Mouse (Mus musculus): ENCODE measurements at regions not wholly inside any gene's neighbourhood (a gene's known extent, or its start where the extent isn't known, plus 50 kb on each side); places are given as distances from the start of the nearest gene placed in this dataset.

DNA sequence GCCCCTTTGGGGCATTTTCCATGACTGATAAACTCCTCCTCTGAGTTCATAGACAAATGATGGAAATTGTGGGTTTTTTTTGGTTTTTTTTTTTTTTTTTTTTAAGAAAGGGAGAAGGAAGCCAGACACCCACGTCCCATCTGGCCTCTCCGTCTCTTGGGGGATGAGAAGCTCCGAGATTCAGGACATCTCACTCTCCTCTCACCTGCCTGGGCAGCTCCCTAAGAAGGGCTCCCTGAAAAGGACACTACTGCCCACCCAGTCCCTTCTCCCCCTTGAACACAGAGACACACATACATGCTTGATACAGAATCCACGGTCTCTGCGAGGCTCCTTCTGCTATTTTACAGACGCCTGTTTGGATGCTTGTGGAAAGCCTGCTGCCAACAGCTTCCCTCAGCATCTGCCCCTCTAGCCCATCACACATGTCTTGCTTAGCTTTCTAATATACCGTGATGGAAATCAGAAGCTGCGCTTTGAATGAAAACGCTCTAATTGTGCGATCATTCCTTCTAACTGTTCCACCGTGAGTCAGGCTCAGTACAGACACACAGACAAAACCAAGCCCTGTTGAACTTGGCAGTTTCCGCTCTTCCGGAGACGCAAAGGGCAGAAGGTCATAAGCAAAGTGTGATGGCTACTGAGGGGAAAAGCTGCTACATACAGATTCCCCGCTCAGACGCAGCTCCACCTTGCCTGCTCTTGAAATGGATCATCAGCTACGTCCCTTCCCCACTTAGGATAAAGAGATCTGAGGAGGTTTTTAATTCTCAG is 77.3 kb upstream of the Pmfbp1 start:
- Histone ChIP-seq H3K27me3 (no peaks in the 10 kb centered on the region), H3K36me3 (no peaks in the 10 kb centered on the region), H3K9ac (no peak overlapping the region), H3K27ac (no peak overlapping the region), H3K4me3 (no peak overlapping the region), H3K9me3 (no peaks in the 10 kb centered on the region), H3K4me1 (peaks cover 10% of the 10 kb centered on the region; the same call in 1 of the 2 replicates), H3K4me2 (peak overlapping the region; percentile 18)
- 59% methylated on average over 17 of the region's 17 CpGs for WGBS
- ATAC-seq (ENCODE audit: insufficient number of reproducible peaks, insufficient read depth, low FRiP score, low TSS enrichment, low read depth), result no peak

DNA sequence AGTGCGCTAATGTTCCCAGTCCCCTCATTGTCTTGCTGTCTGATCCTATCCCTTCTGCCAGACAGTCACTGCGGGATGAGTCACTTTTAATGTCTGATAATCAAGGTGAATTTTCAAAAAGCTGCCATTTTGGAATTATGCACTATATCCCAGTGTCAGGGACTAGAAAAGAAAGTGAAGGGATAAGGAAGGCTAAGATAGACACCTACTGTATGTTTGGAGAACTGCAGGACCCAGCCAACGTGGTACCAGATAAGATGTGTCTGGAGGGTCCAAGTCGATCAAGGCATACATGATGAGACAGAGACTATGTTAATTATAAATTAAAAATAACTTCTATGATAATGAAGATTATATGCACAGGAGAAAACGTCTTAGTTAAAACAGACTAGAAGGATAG is 76.6 kb upstream of the Pmfbp1 start:
- Histone ChIP-seq H3K4me2 (peak overlapping the region; percentile 18; the same call in 1 of the 2 replicates), H3K27me3 (no peaks in the 10 kb centered on the region), H3K9me3 (no peaks in the 10 kb centered on the region), H3K9ac (no peak overlapping the region), H3K27ac (no peak overlapping the region), H3K36me3 (no peaks in the 10 kb centered on the region), H3K4me3 (no peak overlapping the region), H3K4me1 (peaks cover 10% of the 10 kb centered on the region; the same call in 1 of the 2 replicates)
- ATAC-seq (ENCODE audit: insufficient number of reproducible peaks, insufficient read depth, low FRiP score, low TSS enrichment, low read depth), result no peak
- WGBS, result 30% methylated on average over 5 of the region's 5 CpGs

DNA sequence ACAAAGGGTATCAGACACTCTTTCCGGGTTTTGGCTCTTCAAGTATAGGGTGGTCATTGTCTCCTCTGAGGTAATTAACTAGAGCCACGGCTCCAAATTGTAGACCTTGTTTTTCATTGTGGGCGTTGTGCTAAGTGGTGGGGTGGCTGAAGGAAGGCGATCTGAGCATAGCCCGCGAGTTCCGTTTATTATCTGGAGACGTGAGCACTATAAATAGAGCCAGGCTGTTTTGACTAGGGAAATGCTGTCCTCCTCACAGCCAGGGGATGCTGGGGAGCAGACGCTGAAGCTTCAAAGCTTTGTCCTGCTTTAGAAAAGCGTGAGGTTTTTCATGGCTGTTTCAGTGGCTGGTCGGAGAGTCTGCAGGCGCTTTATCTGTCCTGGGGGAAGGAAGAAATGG is 75.9 kb upstream of the Pmfbp1 start:
- Histone ChIP-seq H3K4me3 (no peak overlapping the region), H3K9me3 (no peaks in the 10 kb centered on the region), H3K36me3 (no peaks in the 10 kb centered on the region), H3K9ac (no peak overlapping the region), H3K27ac (no peak overlapping the region), H3K27me3 (no peaks in the 10 kb centered on the region), H3K4me1 (peaks cover 10% of the 10 kb centered on the region; the same call in 1 of the 2 replicates), H3K4me2 (no peak overlapping the region)
- 33% methylated on average over 12 of the region's 12 CpGs for WGBS
- ATAC-seq (ENCODE audit: insufficient number of reproducible peaks, insufficient read depth, low FRiP score, low TSS enrichment, low read depth), result no peak

DNA sequence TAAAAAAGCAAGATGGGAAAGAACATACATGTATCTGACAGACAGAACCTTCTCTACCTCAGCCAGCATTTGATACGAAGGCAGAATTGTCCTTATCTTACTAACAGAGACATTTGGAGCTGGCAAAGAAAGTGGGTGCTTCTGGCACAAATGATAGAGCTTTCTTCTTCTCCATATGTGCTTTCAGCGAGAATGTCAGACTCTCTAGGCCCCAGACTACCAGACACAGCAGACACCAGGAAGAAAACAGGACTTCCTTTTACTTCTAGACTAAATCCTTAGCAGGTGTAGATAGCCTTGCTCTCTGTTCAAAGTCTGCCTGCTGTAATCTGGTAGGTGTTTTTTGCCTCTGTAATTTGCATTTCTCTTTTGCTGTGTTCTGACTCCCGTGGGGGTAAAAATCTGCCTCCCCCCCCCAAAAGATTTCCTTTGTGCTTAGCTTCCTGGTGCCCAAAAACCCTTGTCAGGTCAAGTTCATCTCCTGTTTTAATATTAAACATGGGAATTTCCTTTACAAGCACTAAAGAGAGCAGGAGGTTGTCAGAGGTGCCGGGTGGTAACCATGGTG is 74.7 kb upstream of the Pmfbp1 start:
- 65% methylated on average over 4 of the region's 4 CpGs for WGBS
- H3K4me3 ChIP-seq, result no peak overlapping the region
- no peaks in the 10 kb centered on the region for H3K9me3 ChIP-seq
- H3K27me3 ChIP-seq, result no peaks in the 10 kb centered on the region
- H3K4me1 ChIP-seq, result peaks cover 10% of the 10 kb centered on the region; the same call in 1 of the 2 replicates
- no peak for ATAC-seq (ENCODE audit: insufficient number of reproducible peaks, insufficient read depth, low FRiP score, low TSS enrichment, low read depth)
- H3K36me3 ChIP-seq, result no peaks in the 10 kb centered on the region
- H3K4me2 ChIP-seq, result no peak overlapping the region
- H3K9ac ChIP-seq, result no peak overlapping the region
- H3K27ac ChIP-seq, result no peak overlapping the region

DNA sequence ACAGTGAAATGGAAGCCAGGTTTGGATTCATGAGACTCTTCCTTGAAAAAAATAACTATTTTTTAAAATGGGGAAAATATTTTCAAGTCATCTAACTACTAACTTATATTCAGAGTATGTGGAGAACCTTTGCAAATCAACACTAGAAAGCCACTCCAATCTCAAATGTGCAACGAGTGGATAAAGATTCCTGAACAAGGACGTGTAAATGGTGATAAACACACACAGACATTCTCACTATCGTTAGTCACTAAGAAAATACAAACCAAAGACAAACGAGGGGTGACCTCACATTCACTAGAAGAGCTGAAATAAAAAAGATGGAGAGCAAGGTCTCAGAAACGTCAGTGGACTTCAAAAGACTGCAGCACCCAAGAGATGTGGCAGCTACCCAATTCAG is 69.8 kb upstream of the Pmfbp1 start:
- Histone ChIP-seq H3K9me3 (no peaks in the 10 kb centered on the region), H3K36me3 (no peaks in the 10 kb centered on the region), H3K4me2 (no peak overlapping the region), H3K4me1 (no peaks in the 10 kb centered on the region), H3K4me3 (no peak overlapping the region), H3K9ac (no peak overlapping the region), H3K27ac (no peak overlapping the region), H3K27me3 (no peaks in the 10 kb centered on the region)
- WGBS, result 76% methylated on average over 5 of the region's 5 CpGs
- no peak for ATAC-seq (ENCODE audit: insufficient number of reproducible peaks, insufficient read depth, low FRiP score, low TSS enrichment, low read depth)

DNA sequence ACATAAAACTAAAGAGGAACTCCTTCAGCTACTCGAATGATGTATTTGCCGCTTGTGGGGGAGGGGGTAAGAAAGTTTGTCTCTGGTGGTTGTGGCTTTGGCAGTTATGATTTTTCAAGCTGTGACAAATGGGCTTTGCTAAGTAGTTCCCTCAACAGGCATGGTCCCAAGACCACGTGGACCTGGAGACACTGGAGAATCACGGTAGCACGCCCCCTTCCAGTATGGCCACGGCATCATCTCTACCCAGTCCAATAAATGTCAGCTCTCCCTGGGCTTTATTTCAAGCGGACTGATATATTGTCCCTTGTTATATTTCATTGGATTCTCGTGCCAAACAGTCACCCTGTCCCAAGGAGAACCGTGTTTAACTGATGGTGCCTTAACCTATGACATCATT is 65.3 kb upstream of the Pmfbp1 start:
- no peak for ATAC-seq (ENCODE audit: insufficient number of reproducible peaks, insufficient read depth, low FRiP score, low TSS enrichment, low read depth)
- WGBS, result 86% methylated on average over 9 of the region's 9 CpGs
- Histone ChIP-seq H3K4me2 (no peak overlapping the region), H3K27me3 (no peaks in the 10 kb centered on the region), H3K4me3 (no peak overlapping the region), H3K27ac (no peak overlapping the region), H3K9ac (no peak overlapping the region), H3K9me3 (no peaks in the 10 kb centered on the region), H3K4me1 (no peaks in the 10 kb centered on the region), H3K36me3 (no peaks in the 10 kb centered on the region)

DNA sequence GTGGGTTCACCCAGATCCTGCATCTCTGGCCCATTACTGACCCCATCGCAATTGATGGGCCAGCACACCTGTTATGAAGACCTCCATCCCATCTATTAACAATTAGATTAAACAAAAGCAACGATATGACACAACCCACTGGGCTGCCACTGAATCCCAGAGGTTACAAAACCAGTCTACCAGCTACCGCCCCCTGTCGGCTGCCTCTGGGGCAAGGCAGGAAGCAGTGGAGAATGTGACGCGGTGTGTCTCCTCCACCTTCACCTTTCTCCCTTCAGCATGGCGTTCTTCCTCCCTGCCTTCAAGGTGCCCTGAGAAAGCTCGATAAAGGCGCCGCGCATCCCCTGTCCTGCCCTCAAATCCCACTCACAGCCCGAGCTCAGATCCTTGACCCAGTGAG is 59.3 kb upstream of the Pmfbp1 start:
- H3K4me3 ChIP-seq, result no peak overlapping the region
- no peaks in the 10 kb centered on the region for H3K36me3 ChIP-seq
- H3K4me2 ChIP-seq, result no peak overlapping the region
- H3K27ac ChIP-seq, result no peak overlapping the region
- peaks cover 8% of the 10 kb centered on the region; the same call in 1 of the 2 replicates for H3K4me1 ChIP-seq
- no peaks in the 10 kb centered on the region; the same call in 1 of the 2 replicates for H3K9me3 ChIP-seq
- 89% methylated on average over 12 of the region's 12 CpGs for WGBS
- ATAC-seq (ENCODE audit: insufficient number of reproducible peaks, insufficient read depth, low FRiP score, low TSS enrichment, low read depth), result no peak
- no peaks in the 10 kb centered on the region for H3K27me3 ChIP-seq
- H3K9ac ChIP-seq, result no peak overlapping the region

DNA sequence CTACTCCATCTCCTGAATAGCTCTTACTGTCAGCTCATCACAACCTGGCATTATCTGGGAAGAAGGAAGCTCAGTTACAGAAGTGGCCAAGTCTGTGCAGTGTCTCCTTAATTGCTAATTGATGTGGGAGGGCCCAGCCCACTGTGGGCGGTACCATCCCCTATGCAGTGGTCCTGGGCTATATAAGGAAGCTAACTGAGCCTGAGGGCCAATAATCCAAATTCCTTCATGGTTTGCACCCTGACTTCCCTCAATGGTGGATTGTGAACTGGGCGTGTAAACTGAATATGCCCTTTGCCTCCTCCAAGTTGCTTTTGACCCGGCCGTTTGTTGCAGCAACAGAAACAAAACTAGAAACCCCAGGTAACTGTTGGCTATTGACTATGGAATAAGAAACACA is 57.8 kb upstream of the Pmfbp1 start:
- WGBS, result 91% methylated on average over 4 of the region's 4 CpGs
- H3K36me3 ChIP-seq, result no peaks in the 10 kb centered on the region
- no peak overlapping the region for H3K27ac ChIP-seq
- no peak overlapping the region for H3K9ac ChIP-seq
- H3K4me3 ChIP-seq, result no peak overlapping the region
- H3K9me3 ChIP-seq, result no peaks in the 10 kb centered on the region; the same call in 1 of the 2 replicates
- ATAC-seq (ENCODE audit: insufficient number of reproducible peaks, insufficient read depth, low FRiP score, low TSS enrichment, low read depth), result no peak
- H3K4me1 ChIP-seq, result peaks cover 8% of the 10 kb centered on the region; the same call in 1 of the 2 replicates
- no peaks in the 10 kb centered on the region for H3K27me3 ChIP-seq
- no peak overlapping the region for H3K4me2 ChIP-seq

DNA sequence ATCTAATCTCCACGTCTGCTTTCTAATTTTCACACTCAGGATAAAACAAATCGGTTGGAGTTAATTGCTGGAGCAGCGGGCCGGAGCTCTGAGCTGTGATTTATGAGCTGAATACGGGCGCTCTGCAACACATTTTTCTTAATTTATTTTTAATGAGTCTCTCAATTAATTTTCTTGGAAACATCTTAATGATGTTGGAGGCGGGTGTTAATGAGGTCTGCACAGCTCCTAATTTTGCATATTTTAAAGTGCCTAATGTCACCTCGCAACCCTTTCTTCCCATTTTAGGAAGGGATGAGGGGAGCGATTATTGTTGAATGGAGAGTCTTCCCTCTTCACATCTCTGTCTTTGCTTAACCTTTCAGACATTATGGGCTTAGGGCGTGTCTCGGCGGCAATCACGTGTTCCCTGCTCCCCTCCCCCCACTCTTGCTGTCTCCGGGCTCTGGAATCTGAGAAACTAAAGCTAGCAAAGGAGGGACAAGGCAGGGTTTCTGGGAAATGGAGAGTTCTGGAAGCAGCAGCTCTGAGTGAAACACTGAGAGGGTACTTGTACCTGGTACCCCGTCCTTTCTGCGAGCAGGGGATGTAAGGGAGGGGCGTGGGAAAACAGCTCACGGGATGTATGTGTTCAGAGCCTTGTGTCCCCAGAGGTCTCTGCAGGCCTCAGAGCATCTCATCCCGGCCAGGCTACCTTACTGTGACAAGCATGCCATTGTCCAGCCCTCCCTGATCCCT is 56.8 kb upstream of the Pmfbp1 start:
- Histone ChIP-seq H3K4me2 (peak overlapping the region; percentile 38), H3K9me3 (no peaks in the 10 kb centered on the region; the same call in 1 of the 2 replicates), H3K27ac (no peak overlapping the region), H3K27me3 (no peaks in the 10 kb centered on the region), H3K36me3 (no peaks in the 10 kb centered on the region), H3K4me1 (peaks cover 8% of the 10 kb centered on the region; the same call in 1 of the 2 replicates), H3K9ac (0 out of 2 replicates have a peak overlapping the region, but pooled peaks have one; percentile 6), H3K4me3 (no peak overlapping the region)
- ATAC-seq (ENCODE audit: insufficient number of reproducible peaks, insufficient read depth, low FRiP score, low TSS enrichment, low read depth), result no peak
- 48% methylated on average over 19 of the region's 19 CpGs for WGBS

DNA sequence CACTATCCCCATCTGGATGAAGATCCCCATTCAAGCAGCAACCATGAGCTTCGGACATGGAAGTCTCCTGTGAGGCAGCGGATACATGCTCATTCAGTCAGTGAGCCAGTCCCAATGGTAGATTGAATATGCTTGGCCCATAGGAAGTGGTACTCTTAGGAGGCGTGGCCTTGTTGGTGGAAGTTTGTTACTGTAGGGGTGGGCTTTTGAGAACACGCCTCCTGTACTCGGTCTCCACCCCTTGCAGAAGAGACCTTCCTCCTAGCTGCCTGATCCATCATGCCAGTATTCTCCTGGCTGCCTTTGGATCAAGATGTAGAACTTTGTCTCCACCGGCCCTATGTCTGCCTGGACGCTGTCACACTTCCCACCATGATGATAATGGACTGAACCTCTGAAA is 55.3 kb upstream of the Pmfbp1 start:
- 92% methylated on average over 7 of the region's 7 CpGs for WGBS
- Histone ChIP-seq H3K4me3 (no peak overlapping the region), H3K36me3 (no peaks in the 10 kb centered on the region), H3K27me3 (no peaks in the 10 kb centered on the region), H3K9me3 (no peaks in the 10 kb centered on the region; the same call in 1 of the 2 replicates), H3K4me1 (peaks cover 8% of the 10 kb centered on the region; the same call in 1 of the 2 replicates), H3K27ac (no peak overlapping the region), H3K9ac (no peak overlapping the region), H3K4me2 (no peak overlapping the region)
- ATAC-seq (ENCODE audit: insufficient number of reproducible peaks, insufficient read depth, low FRiP score, low TSS enrichment, low read depth), result no peak

Data from embryonic facial prominence, embryonic 13.5 days (tissue).